Mouse (Mus musculus) R1 (cell line): ENCODE data around the gene Thbs4.

Source experiments
- DNase-seq: peaks from one replicate; pipeline ENCODE4 v3.0.0-alpha.2; 2018; ENCODE audit warnings: low read depth, low spot score

Gene Thbs4

GRCm38 (mm10) chr13:92717851-92718665 is 76.6 kb downstream of the Thbs4 start:
- DNase-seq, result no peak

DNA sequence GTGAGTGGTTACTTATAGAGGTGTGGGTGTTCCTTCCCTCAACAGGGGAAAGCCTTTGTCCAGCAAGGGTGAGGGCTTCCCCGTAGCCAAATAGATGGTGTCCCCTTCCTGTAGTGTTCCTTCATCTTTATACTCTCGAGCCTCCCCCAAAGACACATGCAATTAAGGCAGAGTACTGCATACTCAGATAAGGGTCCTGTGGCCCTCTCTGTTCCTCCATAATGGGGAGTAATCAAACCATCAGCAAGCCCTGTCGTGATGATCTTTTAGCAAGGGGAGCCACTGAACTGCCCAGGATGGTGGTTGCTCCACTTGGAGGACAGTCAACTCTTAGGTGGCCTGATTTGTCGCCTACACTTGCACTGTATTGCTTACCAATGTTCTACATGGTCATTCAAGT is 82.0 kb downstream of the Thbs4 start:
- DNase-seq, result no peak

- DNase-seq, result no peak
Observed at GRCm38 (mm10) chr13:92711821-92712220, 82.8 kb downstream of the Thbs4 start.

DNA sequence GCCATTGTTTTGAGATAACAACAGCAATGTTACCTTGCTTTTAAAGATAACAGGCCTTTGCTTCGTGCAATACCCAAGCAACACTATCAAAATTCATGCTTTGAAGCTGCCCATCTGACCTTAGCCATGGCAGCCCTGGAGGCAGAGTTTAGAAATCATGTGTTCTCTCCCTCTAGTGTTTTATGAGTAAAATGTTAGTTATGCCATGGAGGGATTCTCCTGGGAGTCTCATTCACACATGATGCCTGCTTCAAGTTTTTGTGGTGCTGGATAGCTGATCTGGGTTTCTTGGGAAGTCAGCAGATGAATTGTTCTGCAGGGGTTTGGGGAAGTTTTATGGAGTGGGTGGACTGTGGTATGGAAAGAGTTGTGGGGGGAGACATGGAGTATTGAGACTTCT is 84.3 kb downstream of the Thbs4 start:
- DNase-seq, result no peak

GRCm38 (mm10) chr13:92709535-92709934 is 85.1 kb downstream of the Thbs4 start:
- DNase-seq, result peak; percentile 16

- DNase-seq, result no peak
Observed at GRCm38 (mm10) chr13:92708466-92708865, 86.2 kb downstream of the Thbs4 start.

GRCm38 (mm10) chr13:92707941-92708340 is 86.7 kb downstream of the Thbs4 start:
- no peak for DNase-seq

- no peak for DNase-seq
Observed at GRCm38 (mm10) chr13:92706342-92707061, 88.1 kb downstream of the Thbs4 start.

DNA sequence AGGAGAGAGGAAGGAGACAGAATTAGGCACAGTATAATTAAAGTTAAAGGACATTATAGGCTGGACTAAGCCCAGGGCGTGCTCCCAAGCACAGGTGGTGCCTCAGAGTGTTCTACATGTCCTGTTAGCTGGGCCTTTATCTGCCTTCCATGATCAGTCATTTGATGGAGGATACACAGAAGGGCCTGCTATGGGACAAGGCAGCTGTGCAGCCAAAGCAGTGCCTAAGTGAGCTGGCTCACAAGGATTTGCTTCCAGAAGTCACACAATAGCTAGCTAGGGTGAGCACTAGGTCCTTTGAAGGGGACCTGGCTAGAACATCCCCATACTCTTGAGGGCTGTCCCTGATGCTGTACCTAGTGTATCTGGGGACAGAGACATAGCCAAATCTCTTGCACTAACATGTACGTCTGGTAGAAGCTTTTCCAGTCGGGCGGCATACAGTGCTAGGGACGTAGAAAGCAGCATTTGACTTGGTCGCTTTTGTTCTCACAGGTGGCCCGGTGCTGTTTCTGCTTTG is 89.5 kb downstream of the Thbs4 start:
- DNase-seq, result no peak

DNA sequence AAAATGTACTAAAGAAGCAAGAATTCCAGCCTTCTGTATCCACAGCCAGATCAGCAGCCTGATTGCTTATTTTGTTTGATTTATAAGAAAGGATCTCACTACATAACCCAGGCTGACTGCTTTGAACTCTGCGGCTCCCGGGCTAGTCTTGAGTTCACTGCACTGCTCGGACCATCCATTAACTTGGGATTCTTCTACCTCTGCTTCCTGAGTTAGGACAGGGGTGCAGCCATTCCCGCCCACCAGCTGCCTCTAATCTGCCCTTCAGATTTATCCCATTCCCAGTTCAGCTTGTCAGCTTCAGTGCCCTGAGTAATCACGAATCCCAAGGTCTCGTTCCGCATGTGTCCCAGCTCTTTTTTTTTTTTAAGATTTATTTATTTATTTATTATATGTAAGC is 90.4 kb downstream of the Thbs4 start:
- no peak for DNase-seq

DNA sequence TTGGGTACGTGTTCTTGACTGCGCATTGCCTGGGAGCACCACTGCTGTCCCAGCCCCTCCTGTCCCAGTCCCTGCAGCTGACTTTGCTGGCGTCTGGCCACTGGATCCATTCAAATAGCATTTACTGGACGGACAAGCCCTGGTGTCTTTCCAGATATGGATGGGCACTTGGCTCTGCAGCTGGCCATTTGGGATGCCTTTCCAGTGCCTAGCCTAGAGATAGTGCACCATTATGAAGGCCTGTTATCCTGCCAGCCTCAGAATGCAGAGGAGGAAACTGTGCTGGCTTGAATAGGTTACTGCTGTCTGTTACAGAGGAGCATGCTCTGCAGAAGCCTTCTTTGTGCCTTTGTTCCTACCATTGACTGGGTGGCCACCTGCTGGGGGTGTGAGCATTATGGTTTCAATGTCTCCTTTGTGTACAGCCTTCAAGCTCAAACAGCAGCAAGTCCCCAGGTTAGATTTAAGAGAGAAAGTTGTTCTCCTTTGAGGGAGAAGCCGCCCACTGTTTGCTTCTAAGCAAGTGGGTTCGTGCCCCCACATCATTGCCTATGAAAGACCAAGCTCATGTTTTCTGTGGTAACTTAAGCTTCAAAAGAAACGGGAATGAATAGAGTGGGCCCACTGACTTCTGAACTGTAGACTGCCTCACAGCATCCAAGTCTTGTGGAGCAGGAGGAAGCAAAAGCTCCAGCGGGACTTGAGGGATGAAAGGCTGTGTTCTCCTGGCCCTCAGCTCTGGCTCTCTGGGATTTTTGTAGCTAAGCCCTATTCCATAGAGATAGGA is 91.2 kb downstream of the Thbs4 start:
- DNase-seq, result peak; percentile 93

GRCm38 (mm10) chr13:92702035-92702434 is 92.6 kb downstream of the Thbs4 start:
- no peak for DNase-seq
